Mouse (Mus musculus) megakaryocyte, embryonic 14.5 days (primary cell): ENCODE results near the gene Cntfr.

ENCODE experiments used
- FLI1 ChIP-seq: IDR thresholded peaks from 2 replicates; pipeline ENCODE4 v1.6.1; 2012; ENCODE audit warnings: low read length, inconsistent platforms, mixed read lengths
- GATA1 ChIP-seq: IDR thresholded peaks from 3 replicates; pipeline ENCODE4 v1.6.1; 2012; ENCODE audit warnings: mixed read lengths, low read length, inconsistent platforms, borderline replicate concordance

DNA sequence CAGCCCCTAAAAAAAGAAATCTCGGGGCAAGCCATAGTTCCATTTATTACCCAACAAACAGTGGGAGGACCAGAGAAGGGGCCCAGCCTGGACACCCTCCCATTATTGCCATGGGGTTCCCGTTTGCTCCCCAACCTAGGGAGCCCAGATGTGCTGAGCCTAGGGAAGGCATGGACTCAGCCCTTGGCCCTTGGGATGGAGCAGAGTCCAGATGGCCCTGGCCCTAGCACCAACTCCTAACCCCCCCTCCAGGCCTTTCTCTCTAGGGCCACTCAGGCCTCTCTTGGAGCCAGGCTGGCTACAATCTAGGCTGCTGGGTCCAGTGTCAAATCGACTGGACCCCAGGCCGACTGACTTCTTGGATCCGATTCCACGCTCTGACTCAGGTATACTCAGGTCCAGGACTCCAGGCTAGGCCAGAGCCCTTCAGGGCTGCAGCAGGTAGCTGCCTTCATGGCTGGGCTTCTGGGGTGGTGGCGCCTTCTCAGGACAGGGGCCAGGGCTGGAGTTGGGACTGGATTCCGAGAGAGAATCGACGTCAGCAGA is 58.6 kb downstream of the Cntfr start:
- TF ChIP-seq FLI1 (no peak), GATA1 (no peak)
